Mouse (Mus musculus): Measurements from ENCODE around the gene Mars.

The Mars gene

GRCm38 (mm10) chr10:127287271-127287935, 24.2 kb downstream of the Mars start:
- DNase-seq (ENCODE audit: low spot score in 2 of 2): no peak

GRCm38 (mm10) chr10:127286730-127287129, 24.9 kb downstream of the Mars start:
- no peak for DNase-seq (ENCODE audit: low spot score in 2 of 2)

DNA sequence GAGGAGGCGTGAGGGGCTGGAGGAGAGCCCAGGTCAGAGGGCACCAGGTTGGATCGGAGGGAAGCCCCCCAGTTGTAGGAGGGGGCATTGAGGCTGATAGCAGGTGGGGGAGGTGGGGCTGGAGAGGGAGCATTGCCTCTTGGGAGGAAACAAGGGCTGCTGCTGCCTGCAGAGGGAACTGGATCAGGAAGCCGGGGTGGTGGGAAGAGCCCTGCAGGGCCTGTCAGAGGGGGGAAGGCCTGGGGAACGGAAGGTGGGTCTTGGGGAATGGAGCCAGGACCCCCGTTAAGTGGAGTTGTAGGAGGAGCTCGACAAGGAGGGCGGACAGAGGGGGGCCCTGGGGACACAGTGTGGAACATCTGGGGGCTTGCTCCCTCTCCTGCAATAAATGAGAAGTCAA, 25.4 kb downstream of the Mars start:
- no peak for DNase-seq (ENCODE audit: low spot score in 2 of 2)

- no peak for DNase-seq (ENCODE audit: low spot score in 2 of 2)
These were observed 25.9 kb downstream of the Mars start for GRCm38 (mm10) chr10:127285644-127286043.

- DNase-seq (ENCODE audit: low spot score in 2 of 2): no peak
These were observed 26.7 kb downstream of the Mars start for GRCm38 (mm10) chr10:127284724-127285500.

DNA sequence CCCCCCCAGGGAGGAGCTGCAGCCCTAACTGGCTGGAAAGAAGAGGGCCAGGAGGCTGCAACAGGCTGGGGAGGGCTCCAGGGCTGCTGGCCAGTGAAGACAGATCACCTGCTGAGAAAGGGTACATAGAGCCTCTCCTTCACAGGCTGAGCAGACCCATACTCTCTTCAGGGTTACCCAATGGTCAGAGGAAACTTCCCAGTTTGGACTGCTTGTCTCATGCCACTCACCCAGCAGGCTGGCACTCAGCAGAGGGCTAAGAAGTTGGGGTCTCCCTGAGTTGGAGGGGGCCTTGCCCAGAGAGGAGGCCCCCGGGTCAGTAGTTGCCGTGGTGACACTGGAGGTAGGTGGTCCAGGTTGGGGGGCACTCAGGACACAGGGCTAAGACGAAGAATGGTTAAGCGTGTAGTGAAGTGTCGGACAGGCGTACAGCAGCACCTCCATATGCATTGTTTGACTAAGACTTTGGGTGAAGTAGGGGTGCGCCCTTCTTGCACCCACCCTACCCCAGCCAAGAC, 27.4 kb downstream of the Mars start:
- DNase-seq (ENCODE audit: low spot score in 2 of 2): no peak

- DNase-seq (ENCODE audit: low spot score in 2 of 2): no peak
These were observed 28.9 kb downstream of the Mars start for GRCm38 (mm10) chr10:127282620-127283215.

- no peak for DNase-seq (ENCODE audit: low spot score in 2 of 2)
These were observed 30.3 kb downstream of the Mars start for GRCm38 (mm10) chr10:127281316-127281715.

GRCm38 (mm10) chr10:127279730-127280129, 31.9 kb downstream of the Mars start:
- no peak for DNase-seq (ENCODE audit: low spot score in 2 of 2)

DNA sequence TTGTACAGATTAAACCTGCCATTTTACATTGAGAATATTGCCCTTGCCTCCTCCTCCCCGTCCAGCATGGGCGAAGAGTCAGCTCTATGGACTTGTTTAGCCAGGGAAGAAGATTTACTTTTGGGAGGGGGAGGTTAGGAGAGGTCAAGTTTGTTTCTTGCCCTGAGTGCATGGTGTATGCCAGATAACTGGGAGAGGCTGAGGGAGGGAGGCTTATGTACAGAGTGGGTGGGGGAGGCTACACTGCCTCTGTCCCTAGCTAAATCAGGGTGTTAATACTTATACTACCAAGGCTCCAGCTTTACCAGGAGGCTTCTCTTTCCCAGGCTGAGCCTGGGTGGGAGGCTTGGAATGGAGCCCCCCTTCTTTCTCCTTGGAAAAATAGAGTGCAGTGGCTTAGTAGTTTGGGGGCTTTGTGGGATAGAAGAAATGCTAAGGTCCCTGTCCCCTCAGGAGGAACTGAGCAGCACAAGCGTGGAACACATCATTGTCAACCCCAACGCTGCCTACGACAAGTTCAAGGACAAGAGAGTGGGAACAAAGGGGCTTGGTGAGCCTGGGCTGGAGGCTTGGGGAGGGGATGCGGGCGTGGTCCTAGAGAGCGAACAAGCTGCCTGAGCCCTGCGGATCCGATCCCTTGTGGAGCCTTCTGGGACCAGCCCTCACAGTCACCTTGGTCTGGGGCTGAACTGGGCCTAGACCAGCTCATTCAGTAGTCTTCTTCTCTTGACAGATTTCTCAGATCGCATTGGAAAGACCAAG, 37.1 kb downstream of the Mars start:
- DNase-seq (ENCODE audit: low spot score in 2 of 2): no peak

DNA sequence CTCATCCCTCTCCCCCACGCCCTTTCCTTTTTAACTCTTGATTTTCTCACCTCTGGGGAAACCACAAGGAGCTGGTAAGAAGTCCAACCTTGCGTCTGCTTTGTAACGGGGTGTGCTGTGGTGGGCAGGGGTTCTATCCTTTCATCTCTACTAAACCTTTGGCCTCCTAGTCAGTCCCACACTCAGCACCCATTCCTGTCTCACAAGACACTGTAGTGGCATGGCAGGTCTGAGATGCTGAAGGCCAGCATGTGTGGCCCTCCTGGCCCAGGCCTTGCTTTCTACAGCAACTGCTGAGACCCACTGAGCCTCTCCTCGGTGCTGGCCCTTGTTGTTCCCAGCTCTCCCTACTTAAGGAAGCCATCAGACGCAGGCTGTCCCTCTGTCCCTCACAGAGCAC, 39.2 kb downstream of the Mars start:
- DNase-seq (ENCODE audit: low spot score in 2 of 2): no peak

GRCm38 (mm10) chr10:127269884-127270283, 41.7 kb downstream of the Mars start:
- no peak for DNase-seq (ENCODE audit: low spot score in 2 of 2)

GRCm38 (mm10) chr10:127269036-127269435, 42.5 kb downstream of the Mars start:
- DNase-seq (ENCODE audit: low spot score in 2 of 2): no peak

- no peak for DNase-seq (ENCODE audit: low spot score in 2 of 2)
These were observed 43.2 kb downstream of the Mars start for GRCm38 (mm10) chr10:127268401-127268800.

DNA sequence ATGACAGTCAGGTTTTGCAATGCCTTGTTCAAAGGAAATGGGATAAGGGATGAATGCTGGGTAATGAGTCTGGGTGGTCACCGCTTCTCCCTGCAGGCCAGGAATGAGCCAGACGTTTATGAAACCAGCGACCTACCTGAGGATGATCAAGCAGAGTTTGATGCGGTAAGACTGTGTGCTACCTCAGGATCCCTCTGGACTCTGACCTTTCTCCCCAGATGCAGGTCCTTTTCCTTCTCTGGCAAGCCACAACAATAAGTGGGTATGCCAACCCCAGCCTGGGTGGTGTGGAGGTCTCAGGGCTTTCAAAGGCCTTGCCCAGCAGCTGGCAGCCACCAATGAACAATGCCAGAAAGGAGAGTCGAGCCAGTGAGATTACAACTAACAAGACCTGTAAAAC, 44.3 kb downstream of the Mars start:
- no peak for DNase-seq (ENCODE audit: low spot score in 2 of 2)

- DNase-seq (ENCODE audit: low spot score in 2 of 2): peak; percentile 95
These were observed 45.2 kb downstream of the Mars start, which contains the start of gene Dctn2 for GRCm38 (mm10) chr10:127266112-127267091. Gene Dctn2 (plus strand): TSS chr10:127266368.

DNA sequence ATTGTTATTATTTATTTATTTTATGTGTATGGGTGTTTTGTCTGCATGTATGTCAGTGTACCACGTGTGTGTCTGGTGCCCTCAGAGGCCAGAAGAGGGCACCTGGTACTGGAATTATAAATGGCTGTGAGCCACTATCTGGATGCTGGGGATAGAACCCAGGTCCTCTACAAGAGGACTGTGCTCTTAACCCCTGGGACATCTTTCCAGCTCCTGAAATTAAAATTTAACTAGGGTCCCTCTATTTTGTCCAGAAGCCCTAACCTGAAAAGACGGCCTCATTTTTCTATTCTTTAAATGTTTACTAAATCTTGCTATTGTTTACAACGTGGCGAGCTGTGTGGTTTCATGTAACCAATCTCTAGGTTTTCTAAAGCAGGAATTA, 45.9 kb downstream of the Mars start:
- no peak for DNase-seq (ENCODE audit: low spot score in 2 of 2)

DNA sequence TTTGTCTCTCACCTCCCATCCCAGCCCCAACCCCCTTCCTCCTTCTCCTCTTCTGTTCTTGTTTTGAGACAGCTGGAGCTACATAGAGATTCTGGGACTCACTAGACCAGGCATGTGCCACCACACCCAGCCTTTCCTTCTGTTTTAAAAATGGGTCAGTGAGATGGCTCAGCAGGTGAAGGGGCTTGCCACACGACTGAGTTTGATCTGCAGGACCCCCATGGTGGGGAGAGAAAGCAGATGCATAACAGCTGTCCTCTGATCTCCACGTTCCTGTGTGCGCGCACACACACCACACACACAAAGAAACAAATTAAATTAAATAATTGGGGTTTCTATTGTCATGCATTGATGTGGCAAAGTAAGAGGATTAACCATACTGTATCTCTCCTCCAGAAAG, 46.6 kb downstream of the Mars start:
- no peak for DNase-seq (ENCODE audit: low spot score in 2 of 2)

DNA sequence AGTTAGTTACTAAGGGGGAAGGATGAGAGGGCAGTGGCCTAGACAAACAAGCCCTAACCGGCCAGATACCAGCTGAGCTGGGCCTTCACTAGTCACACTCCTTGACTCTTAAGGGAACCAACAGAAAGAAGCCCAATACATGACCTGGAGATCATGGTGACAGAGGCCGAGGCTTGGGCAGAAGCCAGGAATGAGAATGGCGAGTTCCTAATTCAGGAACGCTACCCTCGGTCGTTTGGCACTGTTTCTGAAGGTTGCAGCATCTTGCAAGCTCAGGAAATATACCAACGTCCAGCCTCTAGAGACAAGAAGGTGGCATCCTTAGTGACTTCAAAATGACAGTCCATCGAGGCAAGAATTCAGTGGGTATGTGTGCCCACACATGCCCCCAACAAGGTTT, 47.2 kb downstream of the Mars start:
- no peak for DNase-seq (ENCODE audit: low spot score in 2 of 2)

GRCm38 (mm10) chr10:127263631-127264030, 48.0 kb downstream of the Mars start:
- DNase-seq (ENCODE audit: low spot score in 2 of 2): no peak
